Mouse (Mus musculus) erythroblast, embryonic 14.5 days (primary cell): ENCODE data around the gene Tmed10.

Source experiments
- GATA1 ChIP-seq: IDR thresholded peaks from 2 replicates; pipeline ENCODE4 v1.6.1; 2012; ENCODE audit warnings: low read length, inconsistent platforms, mixed read lengths
- TAL1 ChIP-seq: IDR thresholded peaks from 3 replicates; pipeline ENCODE4 v1.6.1; 2012; ENCODE audit warnings: low read length, inconsistent platforms, mixed read lengths

GRCm38 (mm10) chr12:85382761-85383680, 8.4 kb upstream of the Tmed10 start:
- TF ChIP-seq GATA1 (no peak), TAL1 (no peak)
